23 mouse cellular contexts compared by ENCODE assay signal in the genomic region with DNA sequence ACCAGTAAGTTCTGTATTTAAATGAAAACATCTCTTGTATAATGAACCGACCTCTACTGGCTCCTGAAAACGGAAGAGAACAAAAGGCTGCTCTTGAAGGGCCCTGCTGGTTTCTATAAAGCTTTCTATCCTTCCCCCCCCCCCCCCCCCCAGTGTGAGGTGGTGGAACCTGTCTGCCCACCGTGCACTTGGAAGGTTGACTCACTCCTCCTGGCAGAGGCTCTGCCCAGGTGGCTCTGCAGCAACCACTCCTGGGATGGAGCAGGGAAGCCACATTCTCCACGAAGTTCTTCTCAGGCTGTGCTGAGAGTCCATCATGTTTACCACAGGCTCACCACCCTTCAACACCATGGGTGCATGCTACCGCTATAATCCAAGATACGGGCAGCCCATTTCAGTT.
DNase-seq lines count a peak whose midpoint lies in the region; ATAC-seq and TF ChIP-seq lines count a peak whose summit lies in the region.
"Had no signal": no experiment of that assay in that cellular context is flagged by ENCODE, and none has a peak within 500 bp of the region (broad histone marks: within the 10 kb centered on the region; RNA-seq: fewer than 3 reads in every experiment).

No protein-coding gene starts in this region.

- no peak for TF ChIP-seq CTCF in lung, embryonic 14.5 days (IDR thresholded peaks at IDR 0.05; ENCODE audit: low read depth)
- TF ChIP-seq CTCF in lung, adult 2 months (IDR thresholded peaks at IDR 0.05; ENCODE audit: insufficient read depth, low read length), result no peak

- no peaks in the 10 kb centered on the region for H3K27me3 ChIP-seq in lung, embryonic 14.5 days (ENCODE audit: insufficient read depth, low read length)
- no peaks in the 10 kb centered on the region for H3K27me3 ChIP-seq in lung, embryonic 16.5 days (ENCODE audit: control insufficient read depth, insufficient read depth, low read depth, low read length)
- H3K27me3 ChIP-seq in embryonic facial prominence, embryonic 10.5 days (replicated peaks; ENCODE audit: low read depth, poor library complexity, severe bottlenecking), result no peaks in the 10 kb centered on the region
- H3K27me3 ChIP-seq in embryonic facial prominence, embryonic 14.5 days (replicated peaks; ENCODE audit: control insufficient read depth, insufficient read depth, low read length), result no peaks in the 10 kb centered on the region
- H3K27me3 ChIP-seq: embryonic facial prominence, embryonic 12.5 days; embryonic facial prominence, embryonic 15.5 days; forebrain, embryonic 12.5 days had no signal

- peak; percentile 23 for DNase-seq in lung, embryonic 14.5 days
- DNase-seq in lung, adult 2 months, result no peak
- DNase-seq in lung, postnatal 36 days, result no peak
- peak; percentile 17 for DNase-seq in embryonic facial prominence, embryonic 10.5 days (ENCODE audit: low spot score)
- peak; percentile 22 for DNase-seq in embryonic facial prominence, embryonic 14.5 days (ENCODE audit: low spot score)
- DNase-seq in embryo, embryonic 10 days (ENCODE audit: low spot score), result no peak
- DNase-seq: adrenal gland, adult 2 months; adrenal gland, postnatal 10 days; adrenal gland, postnatal 25 days; cerebellum, adult 11-12 months; cerebellum, adult 2 months; cerebellum, adult 9-10 months; cerebellum, postnatal 10 days; cerebellum, postnatal 25 days; embryo, embryonic 11 days had no signal

- no peak overlapping the region for H3K4me3 ChIP-seq in lung, embryonic 14.5 days (ENCODE audit: low read depth, low read length)
- no peak overlapping the region for H3K4me3 ChIP-seq in lung, adult 2 months (replicated peaks; ENCODE audit: extremely low read depth, low read depth, low read length)
- H3K4me3 ChIP-seq in lung, embryonic 16.5 days (ENCODE audit: low read length), result no peak overlapping the region
- H3K4me3 ChIP-seq in embryonic facial prominence, embryonic 10.5 days, result no peak overlapping the region
- no peak overlapping the region for H3K4me3 ChIP-seq in embryonic facial prominence, embryonic 14.5 days (ENCODE audit: low read depth, low read length)
- H3K4me3 ChIP-seq: embryonic facial prominence, embryonic 12.5 days; embryonic facial prominence, embryonic 15.5 days; erythroblast, embryonic 14.5 days; forebrain, embryonic 10.5 days; forebrain, embryonic 12.5 days had no signal

- WGBS in lung, embryonic 14.5 days, result 51% methylated on average over 6 of the region's 6 CpGs
- 51% methylated on average over 6 of the region's 6 CpGs for WGBS in lung, adult 2 months
- 43% methylated on average over 5 of the region's 6 CpGs for WGBS in lung, embryonic 16.5 days
- 52% methylated on average over 6 of the region's 6 CpGs for WGBS in embryonic facial prominence, embryonic 10.5 days
- 47% methylated on average over 6 of the region's 6 CpGs for WGBS in embryonic facial prominence, embryonic 14.5 days

- peak; percentile 83 for ATAC-seq in lung, embryonic 14.5 days (ENCODE audit: insufficient read depth)
- peak; percentile 86 for ATAC-seq in lung, embryonic 16.5 days (ENCODE audit: low read depth)
- peak; percentile 50; the same call in 1 of the 2 replicates for ATAC-seq in embryonic facial prominence, embryonic 14.5 days (ENCODE audit: low read depth)
- ATAC-seq: forebrain, embryonic 14.5 days; forebrain, embryonic 16.5 days had no signal

- H3K9me3 ChIP-seq in lung, embryonic 14.5 days (ENCODE audit: low read depth, low read length), result no peaks in the 10 kb centered on the region
- no peaks in the 10 kb centered on the region for H3K9me3 ChIP-seq in lung, embryonic 16.5 days (ENCODE audit: control insufficient read depth, low read length)
- H3K9me3 ChIP-seq in embryonic facial prominence, embryonic 10.5 days, result no peaks in the 10 kb centered on the region
- H3K9me3 ChIP-seq in embryonic facial prominence, embryonic 14.5 days (ENCODE audit: control insufficient read depth, low read length), result no peaks in the 10 kb centered on the region
- H3K9me3 ChIP-seq: embryonic facial prominence, embryonic 12.5 days; embryonic facial prominence, embryonic 15.5 days; forebrain, embryonic 10.5 days; forebrain, embryonic 12.5 days had no signal

- no peaks in the 10 kb centered on the region for H3K36me3 ChIP-seq in lung, embryonic 14.5 days (ENCODE audit: insufficient read depth)
- H3K36me3 ChIP-seq in lung, embryonic 16.5 days (ENCODE audit: control insufficient read depth, insufficient read depth, low read length), result no peaks in the 10 kb centered on the region
- H3K36me3 ChIP-seq in embryonic facial prominence, embryonic 10.5 days (replicated peaks), result no peaks in the 10 kb centered on the region
- no peaks in the 10 kb centered on the region for H3K36me3 ChIP-seq in embryonic facial prominence, embryonic 14.5 days (ENCODE audit: control insufficient read depth, insufficient read depth, low read length)
- H3K36me3 ChIP-seq: embryonic facial prominence, embryonic 12.5 days; embryonic facial prominence, embryonic 15.5 days; forebrain, embryonic 10.5 days; forebrain, embryonic 12.5 days had no signal

- no peak overlapping the region for H3K27ac ChIP-seq in lung, embryonic 14.5 days (ENCODE audit: low read depth)
- H3K27ac ChIP-seq in lung, embryonic 16.5 days (ENCODE audit: low read length), result no peak overlapping the region
- no peak overlapping the region for H3K27ac ChIP-seq in embryonic facial prominence, embryonic 10.5 days (replicated peaks)
- H3K27ac ChIP-seq in embryonic facial prominence, embryonic 14.5 days (replicated peaks; ENCODE audit: low read depth, low read length), result no peak overlapping the region
- H3K27ac ChIP-seq: embryonic facial prominence, embryonic 12.5 days; embryonic facial prominence, embryonic 15.5 days; forebrain, embryonic 10.5 days; forebrain, embryonic 12.5 days had no signal

- TF ChIP-seq POLR2A in lung, adult 2 months (IDR thresholded peaks at IDR 0.05; ENCODE audit: borderline replicate concordance, extremely low read depth, low read depth, low read length), result no peak

- no peak overlapping the region for H3K4me2 ChIP-seq in lung, embryonic 14.5 days
- no peak overlapping the region for H3K4me2 ChIP-seq in lung, embryonic 16.5 days (ENCODE audit: low read depth, low read length)
- H3K4me2 ChIP-seq in embryonic facial prominence, embryonic 14.5 days (ENCODE audit: low read depth, low read length), result no peak overlapping the region
- H3K4me2 ChIP-seq: embryonic facial prominence, embryonic 12.5 days; embryonic facial prominence, embryonic 15.5 days; forebrain, embryonic 12.5 days had no signal

- H3K9ac ChIP-seq in lung, embryonic 14.5 days, result no peak overlapping the region
- no peak overlapping the region for H3K9ac ChIP-seq in lung, embryonic 16.5 days (ENCODE audit: low read length)
- no peak overlapping the region for H3K9ac ChIP-seq in embryonic facial prominence, embryonic 14.5 days (ENCODE audit: low read depth, low read length)
- H3K9ac ChIP-seq: embryonic facial prominence, embryonic 12.5 days; embryonic facial prominence, embryonic 15.5 days; forebrain, embryonic 12.5 days had no signal

- H3K4me1 ChIP-seq in lung, embryonic 14.5 days (ENCODE audit: insufficient read depth), result no peaks in the 10 kb centered on the region
- H3K4me1 ChIP-seq in lung, adult 2 months (ENCODE audit: control insufficient read depth, insufficient read depth, low read length), result no peaks in the 10 kb centered on the region
- no peaks in the 10 kb centered on the region; the same call in 1 of the 2 replicates for H3K4me1 ChIP-seq in lung, embryonic 16.5 days (replicated peaks; ENCODE audit: control insufficient read depth, insufficient read depth, low read length)
- H3K4me1 ChIP-seq in embryonic facial prominence, embryonic 10.5 days, result no peaks in the 10 kb centered on the region
- no peaks in the 10 kb centered on the region for H3K4me1 ChIP-seq in embryonic facial prominence, embryonic 14.5 days (ENCODE audit: control insufficient read depth, insufficient read depth, low read length)
- H3K4me1 ChIP-seq: embryonic facial prominence, embryonic 12.5 days; embryonic facial prominence, embryonic 15.5 days; forebrain, embryonic 10.5 days; forebrain, embryonic 12.5 days had no signal

Comparison
In these comparisons a context has a peak if more than half of its experiments do, and no peak if none do; other contexts are left out.
1. DNase-seq: peak in lung, embryonic 14.5 days (single experiment), embryonic facial prominence, embryonic 10.5 days (single experiment) and embryonic facial prominence, embryonic 14.5 days (single experiment); none in lung, adult 2 months (single experiment), lung, postnatal 36 days (single experiment) and embryo, embryonic 10 days (single experiment).
2. Peak in every context shown above with its lines, with median percentiles within 50 percentile points of each other: ATAC-seq.